ENCODE assay signal across 8 mouse cellular contexts in the genomic region with DNA sequence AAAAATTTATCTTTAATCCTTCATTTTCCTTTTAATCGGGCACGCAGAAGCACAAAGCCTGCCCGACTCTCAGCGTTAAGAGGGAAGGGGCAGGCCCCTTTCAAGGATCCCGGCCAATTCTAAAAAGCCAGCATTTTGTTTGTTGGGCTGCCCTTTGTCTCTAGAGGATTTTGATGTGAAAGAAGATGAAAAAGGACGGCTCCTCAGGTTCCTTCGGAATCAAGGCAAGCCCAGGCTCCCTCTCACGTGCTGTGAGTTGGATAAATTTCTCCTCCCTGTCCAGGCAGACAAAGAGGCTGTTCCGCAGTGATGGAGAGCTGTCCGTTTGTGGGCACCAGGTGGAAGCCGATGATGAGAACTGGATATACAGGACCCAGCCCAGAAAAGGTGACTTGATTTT.
DNase-seq lines count a peak whose midpoint lies in the region; ATAC-seq lines count a peak whose summit lies in the region.

No protein-coding gene starts in this region.

- H3K4me2 ChIP-seq in heart, embryonic 13.5 days, result peak overlapping the region; percentile 77
- peak overlapping the region; percentile 70 for H3K4me2 ChIP-seq in hindbrain, embryonic 15.5 days
- H3K4me2 ChIP-seq in midbrain, embryonic 14.5 days (ENCODE audit: low read length), result peak overlapping the region; percentile 86

- WGBS in heart, embryonic 13.5 days, result 19% methylated on average over 11 of the region's 11 CpGs
- 2% methylated on average over 11 of the region's 11 CpGs for WGBS in hindbrain, embryonic 15.5 days
- WGBS in midbrain, embryonic 14.5 days, result under 1% methylated on average over 11 of the region's 11 CpGs

- peaks cover 52% of the 10 kb centered on the region for H3K4me1 ChIP-seq in heart, embryonic 13.5 days
- H3K4me1 ChIP-seq in hindbrain, embryonic 15.5 days (replicated peaks), result peaks cover 50% of the 10 kb centered on the region
- peaks cover 37% of the 10 kb centered on the region for H3K4me1 ChIP-seq in midbrain, embryonic 14.5 days (ENCODE audit: control insufficient read depth, insufficient read depth, low read length)

- H3K9me3 ChIP-seq in heart, embryonic 13.5 days, result no peaks in the 10 kb centered on the region
- H3K9me3 ChIP-seq in hindbrain, embryonic 15.5 days, result no peaks in the 10 kb centered on the region
- no peaks in the 10 kb centered on the region for H3K9me3 ChIP-seq in midbrain, embryonic 14.5 days (ENCODE audit: control insufficient read depth, low read length)

- no peak overlapping the region for H3K27ac ChIP-seq in heart, embryonic 13.5 days (replicated peaks)
- H3K27ac ChIP-seq in hindbrain, embryonic 15.5 days (replicated peaks), result peak overlapping the region; percentile 70
- peak overlapping the region; percentile 63 for H3K27ac ChIP-seq in midbrain, embryonic 14.5 days (replicated peaks; ENCODE audit: low read depth, low read length)

- H3K4me3 ChIP-seq in heart, embryonic 13.5 days, result peak overlapping the region; percentile 63
- peak overlapping the region; percentile 48 for H3K4me3 ChIP-seq in hindbrain, embryonic 15.5 days
- H3K4me3 ChIP-seq in midbrain, embryonic 14.5 days (replicated peaks; ENCODE audit: low read depth, low read length), result peak overlapping the region; percentile 51

- no peak for ATAC-seq in heart, embryonic 13.5 days (ENCODE audit: extremely low read depth, insufficient number of reproducible peaks, low FRiP score, low TSS enrichment)
- ATAC-seq in hindbrain, embryonic 15.5 days (ENCODE audit: low FRiP score, low read depth), result no peak
- ATAC-seq in midbrain, embryonic 14.5 days (ENCODE audit: low FRiP score, low TSS enrichment), result no peak

- H3K27me3 ChIP-seq in heart, embryonic 13.5 days (replicated peaks), result no peaks in the 10 kb centered on the region
- H3K27me3 ChIP-seq in hindbrain, embryonic 15.5 days, result 0 out of 2 replicates have a peak, but pooled peaks cover 3% of the 10 kb centered on the region
- H3K27me3 ChIP-seq in midbrain, embryonic 14.5 days (ENCODE audit: control insufficient read depth, insufficient read depth, low read length), result peaks cover 7% of the 10 kb centered on the region; the same call in 1 of the 2 replicates

- no peak for DNase-seq in heart, adult 8-10 months (ENCODE audit: low spot score)
- peak; percentile 48 for DNase-seq in embryo, embryonic 11 days
- peak; percentile 68 for DNase-seq in midbrain, embryonic 14.5 days
- DNase-seq in adrenal gland, postnatal 25 days, result no peak
- no peak for DNase-seq in yolk sac, embryonic 10.5 days (ENCODE audit: low spot score)
- no peak for DNase-seq in layer of hippocampus, adult 9-10 months (ENCODE audit: low spot score)

- peak overlapping the region; percentile 83 for H3K9ac ChIP-seq in heart, embryonic 13.5 days
- H3K9ac ChIP-seq in hindbrain, embryonic 15.5 days, result peak overlapping the region; percentile 51
- peak overlapping the region; percentile 79 for H3K9ac ChIP-seq in midbrain, embryonic 14.5 days (replicated peaks; ENCODE audit: low read length)

- H3K36me3 ChIP-seq in heart, embryonic 13.5 days, result no peaks in the 10 kb centered on the region
- H3K36me3 ChIP-seq in hindbrain, embryonic 15.5 days, result no peaks in the 10 kb centered on the region
- no peaks in the 10 kb centered on the region for H3K36me3 ChIP-seq in midbrain, embryonic 14.5 days (ENCODE audit: control insufficient read depth, insufficient read depth, low read length)

Comparison
In these comparisons a context has a peak if more than half of its experiments do, and no peak if none do; other contexts are left out.
1. DNase-seq: peak in embryo, embryonic 11 days (single experiment) and midbrain, embryonic 14.5 days (single experiment); none in heart, adult 8-10 months (single experiment), adrenal gland, postnatal 25 days (single experiment), yolk sac, embryonic 10.5 days (single experiment) and layer of hippocampus, adult 9-10 months (single experiment).
2. Peak in every context shown above with its lines, with median percentiles within 50 percentile points of each other: H3K4me2 ChIP-seq, H3K4me3 ChIP-seq and H3K9ac ChIP-seq.